Mouse (Mus musculus): ENCODE data around the gene Slc25a19.

The Slc25a19 gene

DNA sequence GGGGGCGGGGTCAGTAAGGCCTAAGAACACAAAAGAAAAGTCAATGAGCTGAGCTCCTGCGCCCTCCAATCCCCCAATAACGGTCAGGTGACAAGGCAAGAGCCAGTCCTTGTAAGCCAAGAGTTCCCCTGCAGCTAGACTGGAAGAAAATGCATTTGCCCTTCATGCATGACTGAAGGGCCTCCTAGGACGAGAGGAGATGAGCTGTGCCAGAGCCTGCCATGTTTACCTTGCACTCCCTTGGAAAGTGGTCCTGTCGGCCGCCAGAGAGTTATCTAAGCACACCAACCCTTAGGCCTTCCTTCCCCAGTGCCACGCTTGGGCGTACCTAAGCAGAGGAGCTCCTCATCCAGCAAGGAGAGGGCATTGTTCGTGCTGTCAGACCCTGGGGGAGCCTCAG lies 40.1 kb downstream of the Slc25a19 start:
- no peak for DNase-seq

- DNase-seq, result no peak
These were observed 41.7 kb downstream of the Slc25a19 start for GRCm38 (mm10) chr11:115586403-115586802.

GRCm38 (mm10) chr11:115585573-115586100 lies 42.5 kb downstream of the Slc25a19 start:
- DNase-seq, result no peak

DNA sequence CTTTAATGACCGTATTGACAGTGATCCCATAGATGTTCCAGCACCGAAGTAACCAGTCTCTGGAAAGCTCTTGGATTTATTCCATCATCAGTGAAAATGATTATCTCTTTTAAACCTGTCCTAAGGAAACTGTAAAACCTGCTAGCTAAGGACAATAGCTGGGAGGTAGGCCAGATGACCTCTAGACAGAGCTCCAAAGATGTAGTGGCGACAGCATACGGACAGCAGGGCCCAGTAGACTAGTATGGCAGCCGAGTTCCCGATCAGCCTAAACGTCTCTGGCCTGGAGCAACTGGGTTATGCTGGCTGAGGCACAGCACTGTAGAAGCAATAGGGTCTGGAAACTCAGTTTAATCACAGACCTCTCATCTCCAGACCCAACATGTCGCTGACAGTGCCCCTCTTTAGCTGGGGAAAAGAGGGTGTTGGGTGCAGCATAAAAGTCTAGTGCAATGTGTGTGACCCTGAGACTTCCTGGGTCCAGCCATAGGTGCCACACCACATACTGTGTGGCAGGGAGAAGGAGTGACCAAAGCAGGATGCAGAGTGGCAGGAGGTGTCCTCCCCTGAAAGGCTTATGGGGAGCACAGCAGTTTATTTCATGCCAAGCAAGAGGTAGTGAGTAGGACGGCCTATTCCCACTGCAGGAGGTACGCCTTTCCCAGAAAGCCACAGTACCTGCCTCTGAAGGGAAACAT lies 43.6 kb downstream of the Slc25a19 start:
- no peak for DNase-seq

DNA sequence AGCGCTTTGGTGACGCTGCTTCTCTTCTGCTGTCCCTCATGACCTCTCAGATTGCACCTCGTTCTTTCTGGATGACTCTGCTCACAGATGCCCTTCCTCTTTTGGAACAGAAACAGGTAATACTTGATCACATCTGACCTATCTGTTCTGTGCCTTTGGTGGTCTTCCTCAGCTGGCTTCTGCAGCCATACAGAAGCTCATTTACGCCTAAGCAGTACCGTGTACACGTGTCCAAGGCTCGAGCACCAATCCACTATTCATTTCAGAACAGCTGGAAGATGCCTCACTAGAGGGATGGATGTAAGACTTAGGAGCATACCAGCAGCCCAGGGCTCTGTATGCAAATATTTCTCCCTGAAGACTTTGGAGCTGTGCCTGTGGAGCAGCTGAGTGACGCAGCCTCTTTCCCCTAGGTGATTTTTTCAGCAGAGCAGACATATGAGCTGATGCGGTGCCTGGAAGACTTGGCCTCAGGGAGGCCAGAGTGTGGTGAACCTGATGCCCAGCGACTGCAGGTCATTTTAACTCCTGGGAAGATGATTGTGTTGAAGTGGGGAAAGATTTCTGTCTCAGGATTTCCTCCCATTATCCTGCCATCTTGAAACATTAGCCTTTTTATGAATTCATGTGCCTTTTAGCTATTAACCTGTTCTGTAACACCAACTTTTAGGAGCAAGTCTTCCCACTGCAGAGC lies 45.0 kb downstream of the Slc25a19 start:
- DNase-seq, result no peak

DNA sequence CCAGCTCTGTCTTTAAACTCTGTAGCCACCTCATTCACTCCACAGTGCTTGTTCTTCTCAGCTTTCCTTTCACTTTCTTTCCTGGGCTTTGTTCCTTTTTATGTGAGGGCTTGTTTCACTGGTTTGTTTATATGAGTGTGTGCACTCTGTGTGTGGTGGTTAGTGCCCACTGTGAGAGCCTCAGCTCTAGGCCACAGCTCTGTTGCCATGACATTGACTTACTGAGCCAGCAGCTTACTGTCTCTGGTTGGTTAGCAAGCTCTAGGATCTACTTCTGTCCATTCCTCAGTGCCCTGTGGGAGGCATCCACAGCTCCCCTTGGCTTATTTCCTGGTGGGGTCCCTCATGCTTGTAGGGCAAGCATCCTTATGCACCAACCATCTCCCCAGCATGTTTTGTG lies 49.0 kb downstream of the Slc25a19 start:
- no peak for DNase-seq

GRCm38 (mm10) chr11:115564961-115565360 lies 63.1 kb downstream of the Slc25a19 start:
- DNase-seq, result no peak

Measured in layer of hippocampus, adult 9-11 months (tissue).